Mouse (Mus musculus): ENCODE measurements around the gene 2610044O15Rik8. TPM values are rescaled to one million over a fixed set of nuclear protein-coding genes. Genes with fewer than 3 reads are reported as not detected.
"Not testable (repeated sequence)": the region's sequence is repeated elsewhere in the genome, so short reads cannot be mapped to it uniquely, and the experiment has no call there.

2610044O15Rik8 gene
- polyA plus RNA-seq (2014; fragmentation: Nextera tagmentation; extraction: Ambion mirVana) = 28.4 and 28.8 TPM in 2 replicates

DNA sequence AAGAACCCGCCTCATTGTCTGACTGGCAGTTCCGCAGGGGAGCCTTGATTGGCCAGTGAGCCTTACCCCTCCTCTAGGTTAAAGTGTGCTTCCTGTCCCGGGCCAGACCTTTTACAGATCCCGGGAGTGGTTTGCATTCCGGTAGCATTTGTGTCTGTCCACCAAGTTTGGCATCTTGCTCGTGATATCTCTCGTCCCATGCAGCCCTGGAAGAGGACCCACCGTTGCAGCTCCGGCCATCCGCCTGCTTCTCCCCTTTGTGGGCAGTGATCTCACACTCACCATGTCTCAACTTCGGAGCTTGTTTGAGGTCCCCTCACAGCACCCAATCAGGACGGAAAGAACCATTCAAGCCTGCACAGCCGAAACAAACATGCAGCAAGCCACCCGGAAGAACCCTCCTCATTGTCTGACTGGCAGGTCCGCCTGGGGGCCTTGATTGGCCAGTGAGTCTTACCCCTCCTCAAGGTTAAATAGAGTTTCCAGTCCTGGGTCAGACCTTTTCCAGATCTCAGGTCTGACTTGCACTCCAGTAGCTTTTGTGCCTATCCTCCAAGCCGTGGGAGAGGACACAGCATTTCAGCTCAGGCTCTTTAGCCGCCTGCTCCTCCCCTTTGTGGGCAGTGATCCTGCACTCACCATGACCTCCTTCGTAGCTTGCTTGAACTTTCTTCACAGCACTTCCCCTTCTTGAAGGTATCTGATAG, at the start of gene 2610044O15Rik8:
Gene 2610044O15Rik8 (minus strand): TSS at position 380 of the 707 bp plus-strand sequence.
- Histone ChIP-seq H3K9ac (peak within 1 kb of the TSS; percentile 75), H3K4me3 (replicated peaks; ENCODE audit: low read length) (peak within 1 kb of the TSS; percentile 64)
- WGBS = 1% methylated on average over 18 of the region's 18 CpGs

DNA sequence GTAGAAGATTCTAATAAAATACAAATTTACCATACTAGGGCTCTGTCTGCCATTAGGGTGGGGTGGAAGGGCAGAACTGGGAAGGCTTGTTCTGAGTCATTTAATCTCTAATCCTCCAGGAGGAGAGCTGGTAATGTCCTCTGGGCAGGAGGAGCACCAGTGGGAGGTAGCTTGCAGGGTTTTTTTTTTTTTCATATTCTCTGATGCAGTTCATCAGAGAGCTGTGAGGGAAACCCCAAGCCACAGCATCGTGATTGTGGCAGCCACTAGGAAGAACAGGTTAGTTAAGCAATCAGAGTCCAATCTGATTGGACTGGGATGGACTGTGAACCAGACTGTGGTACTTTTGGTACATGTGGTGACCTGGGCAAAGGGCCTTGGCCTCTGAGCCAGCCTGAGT, 31.7 kb upstream of the 2610044O15Rik8 start:
- no peaks in the 10 kb centered on the region for H3K27me3 ChIP-seq (ENCODE audit: control insufficient read depth, insufficient read depth, low read length)
- no peaks in the 10 kb centered on the region; the same call in 1 of the 2 replicates for H3K4me1 ChIP-seq (replicated peaks; ENCODE audit: control insufficient read depth, insufficient read depth, low read length)
- ATAC-seq (ENCODE audit: low FRiP score) (no peak), DNase-seq (ENCODE audit: low spot score) (no peak)
- peaks cover 37% of the 10 kb centered on the region for H3K9me3 ChIP-seq (ENCODE audit: control insufficient read depth, low read length)
- H3K36me3 ChIP-seq (replicated peaks; ENCODE audit: control insufficient read depth, insufficient read depth) = peaks cover 26% of the 10 kb centered on the region
- H3K4me2 ChIP-seq (replicated peaks) = no peak overlapping the region
- H3K4me3 ChIP-seq (replicated peaks; ENCODE audit: low read length) = no peak overlapping the region
- H3K27ac ChIP-seq = no peak overlapping the region
- no peak overlapping the region for H3K9ac ChIP-seq
- 88% methylated on average over 1 of the region's 1 CpGs for WGBS

More for the DNA sequence above, at the start of gene 2610044O15Rik8:
- DNase-seq (ENCODE audit: low spot score) (peak; percentile 81), ATAC-seq (ENCODE audit: low FRiP score) (peak; percentile 100)
- no peaks in the 10 kb centered on the region for H3K36me3 ChIP-seq (replicated peaks; ENCODE audit: control insufficient read depth, insufficient read depth)
- peak within 1 kb of the TSS; percentile 84 for H3K27ac ChIP-seq
- H3K9me3 ChIP-seq (ENCODE audit: control insufficient read depth, low read length) = no peaks in the 10 kb centered on the region
- no peaks in the 10 kb centered on the region for H3K27me3 ChIP-seq (ENCODE audit: control insufficient read depth, insufficient read depth, low read length)
- peaks cover 13% of the 10 kb centered on the region for H3K4me1 ChIP-seq (replicated peaks; ENCODE audit: control insufficient read depth, insufficient read depth, low read length)
- H3K4me2 ChIP-seq (replicated peaks) = peak within 1 kb of the TSS; percentile 73

DNA sequence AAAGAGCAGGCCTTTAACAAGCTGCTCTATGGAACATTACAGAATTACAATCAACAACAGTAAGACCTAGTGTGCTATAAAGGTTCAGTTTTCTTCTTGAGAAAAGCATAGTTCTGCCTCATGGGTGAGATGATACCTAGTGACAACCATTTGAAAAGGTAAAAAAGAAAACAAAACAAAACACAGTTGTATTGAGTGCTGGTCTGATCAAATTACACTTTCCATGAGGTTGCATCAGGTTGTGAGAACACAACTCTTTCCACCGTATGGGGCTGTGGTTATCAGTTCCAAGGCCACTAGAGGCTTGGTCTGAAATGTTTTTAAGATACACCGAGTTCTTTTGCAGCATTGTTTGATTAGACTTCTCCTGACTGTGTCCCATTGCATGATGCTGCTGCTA, 30.1 kb upstream of the 2610044O15Rik8 start:
- no peaks in the 10 kb centered on the region; the same call in 1 of the 2 replicates for H3K4me1 ChIP-seq (replicated peaks; ENCODE audit: control insufficient read depth, insufficient read depth, low read length)
- no peak overlapping the region for H3K27ac ChIP-seq
- H3K4me3 ChIP-seq (replicated peaks; ENCODE audit: low read length) = peak overlapping the region; percentile 48
- ATAC-seq (ENCODE audit: low FRiP score) = no peak
- H3K9me3 ChIP-seq (ENCODE audit: control insufficient read depth, low read length) = peaks cover 23% of the 10 kb centered on the region
- WGBS = 84% methylated on average over 2 of the region's 2 CpGs
- H3K27me3 ChIP-seq (ENCODE audit: control insufficient read depth, insufficient read depth, low read length) = no peaks in the 10 kb centered on the region
- peak overlapping the region; percentile 59 for H3K9ac ChIP-seq
- peak overlapping the region; percentile 61 for H3K4me2 ChIP-seq (replicated peaks)
- peaks cover 13% of the 10 kb centered on the region; the same call in 1 of the 2 replicates for H3K36me3 ChIP-seq (replicated peaks; ENCODE audit: control insufficient read depth, insufficient read depth)
- no peak for DNase-seq (ENCODE audit: low spot score)

DNA sequence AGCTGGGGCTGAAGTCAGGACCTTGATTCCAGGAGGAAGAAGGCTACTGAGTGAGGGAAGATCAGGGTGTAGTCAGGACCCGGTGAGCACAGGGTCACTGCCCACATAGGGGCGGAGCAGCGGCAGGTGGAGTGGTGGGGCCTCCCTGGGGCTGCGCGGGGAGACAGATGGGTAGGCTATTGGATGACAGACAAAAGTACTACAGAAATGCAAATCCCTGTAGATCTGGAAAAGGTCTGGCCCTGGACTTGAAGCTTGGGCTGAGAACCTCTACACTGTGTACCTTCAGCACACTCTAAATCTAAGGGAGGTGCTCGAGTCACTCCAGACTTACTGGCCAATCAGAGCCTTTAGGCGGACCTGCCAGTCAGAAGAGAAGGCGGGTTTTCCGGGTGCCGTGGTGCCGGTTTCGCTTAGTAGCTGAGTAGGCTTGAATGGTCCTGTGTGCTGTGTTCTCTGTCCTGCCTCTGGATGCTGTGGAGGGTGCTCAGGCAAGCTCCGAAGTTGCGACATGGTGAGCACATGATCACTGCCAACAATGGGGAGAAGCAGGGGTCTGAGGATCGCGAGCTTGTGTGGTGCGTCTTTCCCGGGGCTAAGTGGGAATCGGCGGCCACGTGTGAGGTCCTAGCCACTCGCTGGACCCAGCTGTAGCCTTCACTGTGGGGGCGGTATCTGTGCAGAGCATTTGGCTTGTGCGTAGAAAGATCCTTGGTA, 29.2 kb upstream of the 2610044O15Rik8 start:
- H3K9me3 ChIP-seq (ENCODE audit: control insufficient read depth, low read length) = peaks cover 15% of the 10 kb centered on the region
- DNase-seq (ENCODE audit: low spot score); H3K4me1 ChIP-seq (replicated peaks; ENCODE audit: control insufficient read depth, insufficient read depth, low read length); H3K27me3 ChIP-seq (ENCODE audit: control insufficient read depth, insufficient read depth, low read length); H3K36me3 ChIP-seq (replicated peaks; ENCODE audit: control insufficient read depth, insufficient read depth): not testable (repeated sequence)
- peak overlapping the region; percentile 48 for H3K4me3 ChIP-seq (replicated peaks; ENCODE audit: low read length)
- peak overlapping the region; percentile 59 for H3K9ac ChIP-seq
- H3K27ac ChIP-seq = peak overlapping the region; percentile 75
- H3K4me2 ChIP-seq (replicated peaks) = peak overlapping the region; percentile 61
- 1% methylated on average over 23 of the region's 24 CpGs for WGBS
- ATAC-seq (ENCODE audit: low FRiP score) = peak; percentile 98

DNA sequence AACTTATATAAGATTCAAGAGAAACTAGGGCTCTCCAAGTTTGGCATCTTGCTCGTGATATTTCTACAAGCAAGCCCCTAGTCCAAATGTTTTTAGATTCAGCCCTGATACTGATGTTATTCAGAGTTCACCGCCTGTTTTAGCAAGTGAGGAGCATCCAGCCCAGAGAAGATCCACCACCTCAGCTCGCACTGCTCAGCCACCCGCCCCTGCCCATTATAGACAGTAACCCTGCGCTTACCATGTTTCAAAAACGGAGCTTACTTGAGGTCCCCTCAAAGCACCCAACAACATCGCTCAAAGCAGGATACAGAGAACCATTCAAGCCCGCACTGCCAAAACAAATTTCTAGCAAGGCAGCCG, 561 bp downstream of the 2610044O15Rik8 start:
- H3K9ac ChIP-seq = peak overlapping the region; percentile 75
- no peak for ATAC-seq (ENCODE audit: low FRiP score)
- no peaks in the 10 kb centered on the region for H3K36me3 ChIP-seq (replicated peaks; ENCODE audit: control insufficient read depth, insufficient read depth)
- H3K4me2 ChIP-seq (replicated peaks) = peak overlapping the region; percentile 73
- peaks cover 13% of the 10 kb centered on the region for H3K4me1 ChIP-seq (replicated peaks; ENCODE audit: control insufficient read depth, insufficient read depth, low read length)
- H3K27me3 ChIP-seq (ENCODE audit: control insufficient read depth, insufficient read depth, low read length) = no peaks in the 10 kb centered on the region
- H3K27ac ChIP-seq = peak overlapping the region; percentile 84
- no peaks in the 10 kb centered on the region for H3K9me3 ChIP-seq (ENCODE audit: control insufficient read depth, low read length)
- WGBS = 1% methylated on average over 9 of the region's 9 CpGs
- no peak for DNase-seq (ENCODE audit: low spot score)
- H3K4me3 ChIP-seq (replicated peaks; ENCODE audit: low read length) = peak overlapping the region; percentile 64

Other genes starting within 250 kb of the 2610044O15Rik8 start
- not detected in 2 replicates for gene Ccdc7a, start 168.9 kb downstream of the 2610044O15Rik8 start, polyA plus RNA-seq (2014; fragmentation: Nextera tagmentation; extraction: Ambion mirVana)
- gene Ccdc7b, start 167.3 kb downstream of the 2610044O15Rik8 start, polyA plus RNA-seq (2014; fragmentation: Nextera tagmentation; extraction: Ambion mirVana) = not detected in 2 replicates
- not detected in 2 replicates for gene Gm10999, start 102.7 kb downstream of the 2610044O15Rik8 start, polyA plus RNA-seq (2014; fragmentation: Nextera tagmentation; extraction: Ambion mirVana)

Data from hindbrain, embryonic 14.5 days (tissue).